Mouse (Mus musculus) kidney, embryonic 16.5 days (tissue): Measurements from ENCODE around the gene Kcnip3. TPM values are rescaled to one million over a fixed set of nuclear protein-coding genes. Genes with fewer than 3 reads are reported as not detected.
A peak's percentile ranks its signal among the peaks of the same experiment; 100 is the strongest.

ENCODE experiments used
- ATAC-seq: fragments of 200-750 bp; cut with Nextera tagmentation; 2 replicates; pipeline ENCODE4 v1.8.0; 2017; ENCODE audit warnings: moderate TSS enrichment; ENCODE audit not compliant: low FRiP score, low TSS enrichment
- H3K27ac ChIP-seq: fragments of 300-500 bp; sonication (generic); 2 replicates; pipeline ENCODE4 v1.5.1; 2014; ENCODE audit warnings: low read length
- H3K27me3 ChIP-seq: fragments of 300-500 bp; sonication (generic); 2 replicates; pipeline ENCODE4 v1.6.1; 2014; ENCODE audit warnings: low read length, control low read depth, mixed read lengths; ENCODE audit not compliant: insufficient read depth
- H3K36me3 ChIP-seq: fragments of 300-500 bp; sonication (generic); 2 replicates; pipeline ENCODE4 v1.6.1; 2014; ENCODE audit warnings: low read length, control low read depth, mixed read lengths; ENCODE audit not compliant: insufficient read depth
- H3K4me1 ChIP-seq: fragments of 300-500 bp; sonication (generic); 2 replicates; pipeline ENCODE4 v1.6.1; 2014; ENCODE audit warnings: low read length, control low read depth, mixed read lengths; ENCODE audit not compliant: insufficient read depth
- H3K4me2 ChIP-seq: fragments of 300-500 bp; sonication (generic); replicated peaks from 2 replicates; pipeline ENCODE4 v1.6.1; 2014; ENCODE audit warnings: low read depth, low read length
- H3K4me3 ChIP-seq: fragments of 300-500 bp; sonication (generic); 2 replicates; pipeline ENCODE4 v1.5.1; 2014; ENCODE audit warnings: mild to moderate bottlenecking, low read length
- H3K9ac ChIP-seq: fragments of 300-500 bp; sonication (generic); replicated peaks from 2 replicates; pipeline ENCODE4 v1.6.1; 2014; ENCODE audit warnings: low read length
- H3K9me3 ChIP-seq: fragments of 300-500 bp; sonication (generic); 2 replicates; pipeline ENCODE4 v1.6.1; 2016; ENCODE audit warnings: low read length, control low read depth
- WGBS: fragments of 180-500 bp; shearing (Covaris S2); extraction: QIAGEN DNeasy Blood & Tissue Kit; methylation state at CpG from one replicate; pipeline ENCODE4 v1.1.7; 2014; 5-methylcytosine and 5-hydroxymethylcytosine counted together
- polyA plus RNA-seq: library from polyadenylated mRNA; unstranded; fragments of >200 nt; fragmentation: Nextera tagmentation; extraction: Ambion mirVana; gene quantifications from 2 replicates; pipeline ENCODE4 v1.2.1, GENCODE M21; 2015

The Kcnip3 gene
- polyA plus RNA-seq, 1 experiment from 2014 or later = 3.4 TPM

DNA sequence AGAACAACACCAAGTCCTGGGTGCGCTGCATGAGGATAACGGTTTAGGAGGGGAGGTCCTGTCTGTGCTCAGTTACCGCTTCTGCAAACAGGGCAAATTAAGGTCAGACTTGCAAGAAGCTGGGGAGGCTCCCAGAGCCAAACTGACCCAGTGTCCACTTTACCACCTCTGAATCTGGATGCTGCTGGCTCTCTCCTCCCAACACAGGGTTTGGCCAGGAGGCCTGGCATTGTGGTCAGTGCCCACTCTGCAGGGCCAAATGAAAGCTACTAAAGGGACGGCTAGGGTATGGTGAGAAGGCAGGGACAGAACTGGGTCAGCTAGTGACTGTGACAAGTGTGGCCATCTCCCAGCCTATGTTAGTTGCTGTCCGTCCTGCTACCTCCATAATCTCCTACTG lies 2.6 kb downstream of the Kcnip3 start:
- no peak for ATAC-seq
- no peaks in the 10 kb centered on the region for H3K27me3 ChIP-seq
- WGBS = 77% methylated on average over 5 of the region's 5 CpGs
- no peak overlapping the region for H3K4me3 ChIP-seq
- no peaks in the 10 kb centered on the region for H3K9me3 ChIP-seq
- no peak overlapping the region for H3K9ac ChIP-seq
- peaks cover 18% of the 10 kb centered on the region for H3K4me1 ChIP-seq
- no peak overlapping the region for H3K4me2 ChIP-seq
- H3K27ac ChIP-seq = no peak overlapping the region
- H3K36me3 ChIP-seq = no peaks in the 10 kb centered on the region

DNA sequence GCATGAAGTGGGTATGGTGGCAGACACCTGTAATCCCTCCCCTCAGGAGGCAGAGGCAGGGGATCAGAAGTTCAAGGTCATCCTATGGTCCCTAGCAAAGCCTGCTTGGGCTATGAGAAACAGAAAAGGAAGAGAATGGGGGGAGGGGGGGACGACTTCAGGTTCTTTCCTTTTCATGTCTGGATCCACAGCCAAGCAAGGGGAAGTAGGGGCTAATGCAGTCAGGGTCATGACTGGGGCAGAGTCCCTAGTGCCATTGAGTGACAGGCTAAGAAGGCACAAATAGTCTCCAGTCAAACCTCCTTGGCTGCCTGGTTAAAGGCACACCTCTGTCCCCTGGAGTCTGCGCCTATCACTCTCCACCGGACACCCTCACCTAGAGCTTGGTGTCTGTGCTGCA lies 3.1 kb downstream of the Kcnip3 start:
- 72% methylated on average over 3 of the region's 3 CpGs for WGBS
- H3K4me3 ChIP-seq = no peak overlapping the region

DNA sequence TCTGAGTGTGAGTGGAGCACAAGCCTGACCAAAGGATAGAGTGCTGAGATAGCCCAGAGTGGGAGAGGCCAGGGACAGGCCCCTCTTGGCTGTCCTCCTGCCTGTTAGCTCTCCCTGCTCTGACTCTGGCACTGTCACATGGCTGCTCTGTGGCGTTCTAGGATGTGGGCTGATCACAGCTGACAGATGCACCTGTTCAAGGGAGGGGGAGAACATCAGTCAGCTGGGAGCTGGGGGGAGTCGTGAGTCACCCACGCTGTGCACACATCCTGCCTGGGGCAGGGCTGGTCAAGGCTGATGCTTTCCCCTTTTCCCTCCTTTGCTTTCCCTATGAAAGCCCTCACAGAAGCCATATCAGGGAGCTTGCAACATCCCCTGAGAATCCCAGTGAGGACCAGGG lies 3.6 kb downstream of the Kcnip3 start:
- Histone ChIP-seq H3K27ac (no peak overlapping the region), H3K4me2 (no peak overlapping the region), H3K9ac (no peak overlapping the region), H3K4me1 (peaks cover 18% of the 10 kb centered on the region), H3K4me3 (no peak overlapping the region), H3K36me3 (no peaks in the 10 kb centered on the region), H3K27me3 (no peaks in the 10 kb centered on the region), H3K9me3 (no peaks in the 10 kb centered on the region)
- WGBS = 35% methylated on average over 3 of the region's 3 CpGs
- ATAC-seq = no peak

More for the DNA sequence above, 3.1 kb downstream of the Kcnip3 start:
- no peak for ATAC-seq
- no peaks in the 10 kb centered on the region for H3K27me3 ChIP-seq
- no peaks in the 10 kb centered on the region for H3K36me3 ChIP-seq
- no peak overlapping the region for H3K27ac ChIP-seq
- peaks cover 18% of the 10 kb centered on the region for H3K4me1 ChIP-seq
- no peak overlapping the region for H3K4me2 ChIP-seq
- no peak overlapping the region for H3K9ac ChIP-seq
- no peaks in the 10 kb centered on the region for H3K9me3 ChIP-seq

DNA sequence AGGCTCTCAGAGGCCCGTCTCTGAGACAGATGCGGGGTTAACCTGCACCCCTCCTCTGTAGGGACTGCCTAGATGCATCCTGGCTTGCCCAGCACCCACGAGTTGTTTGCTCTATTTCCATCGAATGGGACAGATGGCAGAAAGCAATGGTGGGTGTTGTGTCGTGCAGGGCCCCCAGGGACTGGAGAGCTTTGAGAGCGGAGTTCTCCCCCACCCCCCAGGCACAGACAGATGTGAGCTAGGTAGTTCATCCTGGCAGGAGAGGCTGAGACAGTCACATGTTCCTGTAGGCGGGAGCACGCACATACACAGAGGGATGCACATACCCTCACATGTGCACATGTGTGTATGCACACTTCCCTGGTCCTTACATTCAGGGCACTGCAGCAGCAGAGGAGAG lies 4.8 kb downstream of the Kcnip3 start:
- H3K36me3 ChIP-seq = no peaks in the 10 kb centered on the region
- WGBS = 77% methylated on average over 8 of the region's 8 CpGs

DNA sequence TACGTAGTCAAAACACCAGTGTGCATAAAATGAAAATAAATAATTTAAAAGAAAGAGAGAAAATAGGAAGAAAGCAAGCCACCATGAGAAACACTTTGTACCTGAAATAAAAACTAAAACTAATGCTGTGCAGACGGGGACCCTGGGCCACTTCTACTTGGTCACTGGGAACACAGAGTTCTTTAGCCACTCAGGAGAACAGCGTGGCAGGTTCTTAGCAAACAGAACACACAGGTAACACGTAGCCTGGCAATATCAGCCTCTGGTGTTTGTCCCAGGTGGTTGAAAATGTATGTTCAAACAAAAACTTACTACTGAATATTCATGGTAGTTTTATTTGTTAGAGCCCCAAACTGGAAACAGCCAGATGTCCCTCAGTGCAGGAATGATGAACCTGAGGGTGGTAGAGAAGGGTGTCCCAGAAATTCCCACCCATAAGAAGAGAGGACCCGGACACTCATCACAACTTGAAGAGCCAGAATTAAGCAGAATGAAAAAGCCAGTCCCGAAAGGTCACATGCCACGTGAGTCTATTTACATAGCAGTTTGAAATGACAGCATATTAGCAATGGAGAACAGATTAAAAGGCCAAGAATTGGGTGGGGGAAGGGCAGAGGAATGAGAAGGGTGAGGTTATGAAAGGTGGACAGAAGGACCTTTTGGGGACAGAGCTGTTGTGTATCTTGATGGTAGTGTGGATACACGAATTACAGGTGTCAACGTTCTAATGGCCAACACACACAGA lies 7.3 kb downstream of the Kcnip3 start:
- no peaks in the 10 kb centered on the region for H3K36me3 ChIP-seq
- ATAC-seq = no peak
- H3K4me3 ChIP-seq = no peak overlapping the region
- H3K9ac ChIP-seq = no peak overlapping the region
- no peak overlapping the region for H3K4me2 ChIP-seq
- no peaks in the 10 kb centered on the region for H3K9me3 ChIP-seq
- H3K27ac ChIP-seq = no peak overlapping the region
- H3K27me3 ChIP-seq = no peaks in the 10 kb centered on the region
- peaks cover 15% of the 10 kb centered on the region for H3K4me1 ChIP-seq
- 76% methylated on average over 9 of the region's 9 CpGs for WGBS

More for the DNA sequence above, 4.8 kb downstream of the Kcnip3 start:
- Histone ChIP-seq H3K9ac (no peak overlapping the region), H3K4me1 (peaks cover 15% of the 10 kb centered on the region), H3K27me3 (no peaks in the 10 kb centered on the region), H3K27ac (no peak overlapping the region), H3K4me2 (no peak overlapping the region), H3K9me3 (no peaks in the 10 kb centered on the region), H3K4me3 (no peak overlapping the region)
- no peak for ATAC-seq

DNA sequence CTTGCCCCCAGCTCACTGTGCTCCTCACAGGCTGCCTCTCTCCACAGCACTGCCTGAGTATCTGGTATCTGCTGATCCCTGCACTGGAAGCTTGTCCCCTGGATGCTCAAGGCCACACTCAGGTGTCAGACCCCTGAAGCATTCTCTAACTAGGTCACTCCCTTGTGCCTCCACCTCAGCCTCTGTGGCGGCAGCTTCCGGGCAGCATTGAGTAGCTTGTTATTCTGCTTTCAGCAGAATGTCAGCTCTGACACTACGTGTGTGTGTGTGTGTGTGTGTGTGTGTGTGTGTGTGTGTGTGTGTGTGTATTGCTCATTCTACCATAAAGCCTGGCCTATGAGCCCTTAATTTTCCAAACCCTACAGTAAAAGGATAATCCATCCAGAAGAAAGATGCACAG lies 8.7 kb downstream of the Kcnip3 start:
- H3K4me3 ChIP-seq = no peak overlapping the region
- no peaks in the 10 kb centered on the region for H3K36me3 ChIP-seq
- no peak for ATAC-seq
- H3K9ac ChIP-seq = no peak overlapping the region
- H3K27ac ChIP-seq = no peak overlapping the region
- no peaks in the 10 kb centered on the region for H3K27me3 ChIP-seq
- no peak overlapping the region for H3K4me2 ChIP-seq
- no peaks in the 10 kb centered on the region for H3K9me3 ChIP-seq
- WGBS = 46% methylated on average over 3 of the region's 3 CpGs
- H3K4me1 ChIP-seq = peaks cover 15% of the 10 kb centered on the region

DNA sequence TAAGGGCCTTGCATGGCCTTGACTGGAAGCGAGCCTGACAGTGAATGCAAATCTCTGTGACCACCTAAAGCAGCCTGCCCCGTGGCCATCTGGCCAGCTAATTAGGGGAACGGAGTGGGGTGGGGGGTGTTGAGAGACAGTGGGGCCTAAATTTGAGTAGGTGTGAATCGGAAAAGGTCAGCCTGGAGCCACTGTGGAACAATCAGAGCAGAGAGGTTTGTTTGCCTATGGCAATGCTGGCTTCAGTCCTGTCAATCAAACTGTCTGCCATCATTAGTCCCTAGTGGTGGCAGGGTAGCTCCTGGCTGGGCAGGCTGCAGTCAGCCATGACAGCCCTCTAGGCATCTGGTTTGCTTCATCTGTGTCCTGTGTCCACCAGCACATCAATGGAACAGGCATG lies 10.5 kb downstream of the Kcnip3 start:
- 0 out of 2 replicates have a peak, but pooled peaks have one; percentile 33 for ATAC-seq
- peaks cover 18% of the 10 kb centered on the region for H3K4me1 ChIP-seq
- no peaks in the 10 kb centered on the region for H3K27me3 ChIP-seq
- no peak overlapping the region for H3K27ac ChIP-seq
- no peak overlapping the region for H3K4me2 ChIP-seq
- no peak overlapping the region for H3K4me3 ChIP-seq
- WGBS = 13% methylated on average over 4 of the region's 4 CpGs
- H3K9ac ChIP-seq = no peak overlapping the region
- no peaks in the 10 kb centered on the region for H3K36me3 ChIP-seq
- no peaks in the 10 kb centered on the region for H3K9me3 ChIP-seq

DNA sequence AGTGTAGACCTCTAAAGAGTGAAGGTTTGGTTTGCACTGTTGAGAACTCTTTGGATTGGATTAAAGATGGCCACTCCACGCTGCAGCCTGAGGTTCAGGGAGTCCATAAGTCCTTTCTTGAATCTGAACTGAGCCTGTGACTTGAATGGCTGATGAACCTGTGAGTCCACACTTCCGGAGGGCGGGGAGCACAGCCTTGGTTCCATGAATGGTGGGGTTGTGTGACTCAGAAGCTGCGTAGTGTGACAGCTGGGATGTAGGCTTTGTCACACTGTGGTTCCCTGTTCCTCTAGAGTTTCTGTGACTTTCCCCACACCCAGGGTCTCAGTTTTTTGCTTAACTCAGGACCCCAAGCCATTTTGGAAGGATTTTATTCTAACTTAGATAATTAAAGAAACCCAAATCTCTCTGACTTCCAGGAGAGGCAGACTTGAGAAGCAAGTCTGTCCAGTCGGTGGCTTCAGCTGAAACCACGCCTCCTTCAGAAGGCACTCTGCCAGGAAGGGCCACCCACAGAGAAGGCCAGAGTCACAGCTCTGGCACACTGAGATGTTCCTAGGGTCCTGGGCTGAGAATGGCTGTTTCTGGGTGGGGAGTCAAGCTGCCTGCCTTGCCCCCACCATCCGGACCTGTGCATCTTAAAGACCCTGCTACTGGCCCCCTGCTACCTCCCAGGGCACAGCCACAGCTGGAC lies 13.8 kb downstream of the Kcnip3 start:
- Histone ChIP-seq H3K4me1 (peaks cover 18% of the 10 kb centered on the region), H3K4me3 (no peak overlapping the region), H3K27me3 (no peaks in the 10 kb centered on the region), H3K36me3 (no peaks in the 10 kb centered on the region), H3K27ac (no peak overlapping the region), H3K9me3 (no peaks in the 10 kb centered on the region), H3K4me2 (no peak overlapping the region), H3K9ac (no peak overlapping the region)
- ATAC-seq = no peak
- 62% methylated on average over 7 of the region's 7 CpGs for WGBS

DNA sequence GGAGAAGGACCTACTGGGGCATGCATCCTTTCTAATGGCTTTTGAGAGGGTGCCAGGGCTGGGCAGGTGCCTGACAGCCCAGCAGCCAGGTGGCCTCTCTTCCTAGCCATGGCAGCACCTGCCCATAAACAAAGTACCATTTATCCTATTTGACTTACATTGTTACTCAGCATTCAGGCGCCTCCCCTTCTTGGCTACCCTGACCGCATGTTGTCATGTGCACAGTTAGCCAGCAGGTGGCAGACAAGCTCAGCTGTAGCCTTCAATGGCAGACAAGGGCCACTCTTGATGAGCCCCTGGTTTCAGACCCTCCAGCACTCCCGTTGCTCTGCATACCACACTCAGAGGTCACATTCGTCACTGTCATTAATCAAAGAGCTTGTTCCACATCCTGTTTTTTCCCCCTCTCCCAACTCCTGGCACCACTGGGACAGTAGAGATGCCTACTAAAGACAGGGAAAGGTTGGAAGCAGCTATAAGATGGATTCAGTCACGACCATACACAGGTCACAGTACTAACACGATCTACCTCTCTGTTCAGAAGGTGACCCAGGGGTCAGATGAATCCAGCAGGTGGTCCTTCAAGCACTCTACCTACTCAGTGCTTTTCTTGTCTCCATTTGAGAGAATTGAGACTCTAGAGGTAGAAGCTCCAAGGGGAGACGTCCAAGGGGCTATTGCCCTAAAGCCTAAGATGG lies 14.7 kb downstream of the Kcnip3 start:
- Histone ChIP-seq H3K36me3 (no peaks in the 10 kb centered on the region), H3K9ac (no peak overlapping the region), H3K4me3 (no peak overlapping the region), H3K4me1 (peaks cover 18% of the 10 kb centered on the region), H3K27ac (no peak overlapping the region), H3K9me3 (no peaks in the 10 kb centered on the region), H3K4me2 (no peak overlapping the region), H3K27me3 (no peaks in the 10 kb centered on the region)
- peak; percentile 43; the same call in 1 of the 2 replicates for ATAC-seq
- 26% methylated on average over 7 of the region's 7 CpGs for WGBS
